Mouse (Mus musculus): ENCODE results near the gene Tfip11.

GRCm38 (mm10) chr5:112384805-112385472, 58.8 kb downstream of the Tfip11 start:
- no peak for TF ChIP-seq CTCF (IDR thresholded peaks at IDR 0.05; ENCODE audit: low read depth, low read length)
- no peak for TF ChIP-seq GATA1 (IDR thresholded peaks at IDR 0.05; ENCODE audit: borderline replicate concordance, low read length)
- no peak for TF ChIP-seq POLR2AphosphoS5 (IDR thresholded peaks at IDR 0.05; ENCODE audit: insufficient replicate concordance, low read depth, low read length)

All from G1E (cell line).